Mouse (Mus musculus): ENCODE measurements around the gene Phactr1.
A peak's percentile ranks its signal among the peaks of the same experiment; 100 is the strongest.

The Phactr1 gene

GRCm38 (mm10) chr13:43144720-43145418 lies 464.4 kb downstream of the Phactr1 start:
- no peak for DNase-seq

DNA sequence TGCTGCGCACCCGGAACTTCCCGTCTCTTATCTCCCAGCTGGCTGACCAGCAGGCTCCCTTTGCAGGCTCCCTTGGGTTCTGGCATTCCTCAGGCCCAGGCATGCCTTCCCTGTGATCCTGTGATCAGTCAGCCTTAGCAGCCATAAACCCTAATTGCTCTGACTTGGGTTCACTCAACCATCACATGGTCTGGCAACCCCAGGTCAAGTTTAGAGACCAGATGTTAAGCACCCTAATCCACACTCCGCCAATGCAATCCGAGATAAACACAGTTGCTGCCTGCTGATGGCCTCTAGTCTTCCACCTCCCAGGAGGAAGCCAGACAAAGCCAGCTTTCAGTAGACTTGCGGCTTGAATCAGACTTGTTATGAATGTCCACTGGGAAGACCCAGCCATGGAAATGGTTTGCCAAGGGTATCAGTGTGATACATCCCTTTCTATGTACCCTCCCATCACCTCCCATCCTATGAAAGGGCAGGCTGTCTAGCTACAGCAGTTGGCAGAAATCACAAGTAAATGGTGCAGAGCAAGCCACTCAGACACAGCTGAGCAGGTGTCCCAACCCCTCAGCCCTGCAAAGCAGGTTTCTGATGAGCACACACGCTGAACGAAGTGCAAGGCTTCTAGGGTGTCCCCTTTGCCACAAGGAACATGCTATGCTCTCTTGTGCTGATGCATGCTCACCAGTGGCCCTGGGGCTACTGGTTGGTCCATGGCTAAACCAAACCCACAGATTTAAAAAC lies 466.3 kb downstream of the Phactr1 start:
- DNase-seq = no peak

- no peak for DNase-seq
These were observed 468.3 kb downstream of the Phactr1 start for GRCm38 (mm10) chr13:43148692-43149091.

DNA sequence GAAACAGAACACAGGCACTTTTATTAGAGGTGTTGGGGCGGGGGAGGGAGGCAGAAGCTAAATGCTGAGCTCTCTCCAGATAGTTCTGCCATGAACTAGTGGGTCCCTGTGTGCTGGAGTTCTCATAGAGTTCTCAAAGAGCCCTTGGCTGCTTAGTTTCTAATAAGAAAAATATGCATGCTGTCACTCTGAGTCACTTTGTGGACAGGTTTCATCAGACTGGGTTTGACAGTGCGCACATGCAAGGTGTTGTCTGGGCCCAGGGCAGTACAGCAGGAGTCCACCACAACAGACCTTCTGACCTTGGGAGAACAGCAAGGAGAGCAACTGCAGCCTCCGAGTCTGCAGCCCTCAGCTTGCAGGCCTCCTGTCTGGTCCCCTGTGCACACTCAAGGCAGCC lies 469.2 kb downstream of the Phactr1 start:
- no peak for DNase-seq

GRCm38 (mm10) chr13:43152005-43152520 lies 471.6 kb downstream of the Phactr1 start:
- DNase-seq = no peak

- DNase-seq = no peak
These were observed 476.9 kb downstream of the Phactr1 start for GRCm38 (mm10) chr13:43157370-43157769.

GRCm38 (mm10) chr13:43158281-43158680 lies 477.9 kb downstream of the Phactr1 start:
- DNase-seq = no peak

DNA sequence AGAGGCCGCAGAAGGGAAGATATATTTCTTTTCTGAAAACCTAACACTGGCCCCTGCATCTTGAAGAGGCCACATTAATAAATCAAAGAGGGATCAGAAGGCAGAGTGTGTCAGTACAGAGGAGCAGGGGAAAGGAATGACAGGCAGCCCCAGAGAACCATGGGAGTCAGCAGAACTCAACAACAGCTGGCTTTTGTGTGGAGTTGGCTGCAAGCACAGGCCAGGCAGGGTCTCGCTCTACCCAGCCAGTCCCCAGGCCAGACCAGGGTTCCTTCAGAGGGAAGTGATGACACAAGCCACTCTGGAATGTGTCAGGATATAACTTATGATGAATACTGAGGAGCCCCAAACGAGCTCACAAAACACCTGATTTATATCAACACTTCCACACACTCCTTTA lies 479.0 kb downstream of the Phactr1 start:
- DNase-seq = peak; percentile 39

- DNase-seq = no peak
These were observed 487.3 kb downstream of the Phactr1 start for GRCm38 (mm10) chr13:43167721-43168120.

DNA sequence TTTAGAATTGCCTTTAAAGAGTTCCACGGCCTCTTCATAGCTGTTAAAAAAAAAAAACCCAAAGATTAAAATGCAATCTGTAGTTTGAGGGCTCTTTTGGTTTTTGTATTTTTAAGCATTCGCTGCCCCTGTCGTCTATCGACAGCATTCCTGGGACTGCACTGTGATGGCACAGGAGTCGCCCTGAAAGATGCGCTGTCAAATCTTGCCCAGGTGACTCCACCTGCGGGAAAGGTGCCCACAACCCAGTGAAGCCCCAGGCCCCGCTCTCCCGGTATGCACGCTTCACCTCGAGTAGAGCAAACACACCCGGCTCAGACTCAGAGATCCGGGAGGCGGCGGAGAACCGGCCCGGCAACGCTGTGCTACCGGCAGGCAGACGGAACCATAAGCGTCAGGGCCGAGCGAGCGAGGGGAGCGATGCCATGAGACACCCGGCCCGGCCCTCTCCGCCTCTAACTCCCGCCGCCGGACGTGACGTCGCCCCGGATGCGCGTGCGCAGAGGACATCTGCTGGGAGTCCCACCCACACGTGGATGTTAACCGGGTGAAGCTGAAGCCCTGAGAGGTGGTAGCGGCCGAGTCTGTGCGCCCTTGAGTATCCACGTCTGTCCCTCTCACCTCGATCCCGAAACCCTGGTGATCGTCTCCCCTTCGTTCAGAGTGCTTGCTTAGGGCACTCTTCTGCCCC lies 490.7 kb downstream of the Phactr1 start, which contains the start of gene Tbc1d7:
Gene Tbc1d7 (minus strand): TSS at position 482 of the 691 bp plus-strand sequence.
- peak; percentile 98 for DNase-seq

GRCm38 (mm10) chr13:43172036-43172713 lies 491.8 kb downstream of the Phactr1 start:
- DNase-seq = peak; percentile 45

DNA sequence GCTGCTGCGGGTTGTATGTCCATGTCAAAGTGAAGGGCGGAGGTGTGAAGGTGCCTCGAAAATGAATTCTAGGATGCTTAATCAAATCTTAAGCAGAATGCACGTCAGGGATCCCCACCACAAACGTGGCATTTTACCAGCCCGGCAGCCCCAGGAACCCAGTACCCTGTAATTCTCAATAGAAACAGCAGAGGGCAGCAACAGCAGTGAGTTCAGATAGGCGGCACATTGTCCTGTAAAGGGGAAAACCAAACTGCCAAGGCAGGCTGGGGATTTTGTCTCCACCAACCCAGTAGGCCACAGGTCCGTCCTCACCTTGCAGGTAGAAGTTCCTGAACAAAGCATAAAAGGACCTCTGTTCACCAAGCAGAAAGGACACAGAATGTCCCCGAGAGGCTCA lies 492.8 kb downstream of the Phactr1 start:
- peak; percentile 83 for DNase-seq

DNA sequence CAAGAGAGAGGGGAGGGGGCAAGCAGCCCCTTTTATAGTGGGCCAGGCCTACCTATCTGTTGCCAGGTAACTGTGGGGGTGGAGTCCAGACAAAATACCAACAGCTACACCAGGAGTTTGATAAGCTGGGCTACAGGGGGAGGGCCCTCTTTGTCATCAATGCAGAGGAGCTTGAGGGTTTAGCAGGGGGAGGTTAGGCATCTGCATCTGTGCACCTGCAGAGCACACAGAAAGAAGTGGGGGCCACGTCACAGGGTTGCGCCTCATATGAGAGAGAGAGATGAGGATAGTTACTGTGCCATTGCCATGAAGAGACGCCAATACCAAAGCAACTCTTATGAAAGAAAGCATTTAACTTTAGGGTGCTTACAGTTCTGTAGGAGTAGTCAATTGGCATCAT lies 496.3 kb downstream of the Phactr1 start:
- no peak for DNase-seq

DNA sequence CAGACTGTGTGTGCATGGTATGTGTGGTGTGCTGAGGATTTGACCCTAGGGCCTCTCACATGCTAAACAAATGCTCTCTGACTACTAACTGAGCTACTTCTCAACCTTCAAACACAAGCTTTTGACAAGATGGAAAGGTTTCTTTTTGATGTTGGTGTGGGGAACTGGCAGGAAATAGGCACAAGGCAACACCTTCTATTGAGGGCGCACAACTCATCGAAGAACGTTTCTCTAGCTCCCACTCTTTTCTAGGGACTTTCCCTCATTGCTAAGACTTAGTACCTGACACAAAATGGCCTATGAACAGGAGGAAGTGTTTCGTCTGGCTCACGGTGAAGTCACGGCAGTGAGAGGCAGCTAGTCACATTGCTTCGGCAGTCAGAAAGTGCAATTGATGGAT lies 496.9 kb downstream of the Phactr1 start:
- no peak for DNase-seq

DNA sequence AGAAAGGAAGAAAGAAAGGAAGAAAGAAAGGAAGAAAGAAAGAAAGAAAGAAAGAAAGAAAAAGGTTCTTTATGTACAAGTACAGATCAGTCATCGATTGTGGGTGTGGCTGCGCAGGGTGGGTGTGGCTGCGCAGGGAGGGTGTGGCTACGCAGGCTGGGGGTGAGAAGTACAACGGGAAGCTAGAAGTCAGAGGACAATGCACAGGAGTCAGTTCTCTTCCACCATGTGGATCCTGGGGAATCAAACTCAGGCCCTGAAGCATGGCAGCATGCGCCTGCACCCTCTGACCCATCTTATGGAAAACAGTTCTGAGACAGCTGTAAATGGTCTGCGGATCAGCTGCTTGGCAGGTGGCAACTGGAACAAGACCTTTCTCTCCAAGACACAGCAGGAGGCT lies 500.7 kb downstream of the Phactr1 start:
- no peak for DNase-seq

GRCm38 (mm10) chr13:43182465-43183201 lies 502.2 kb downstream of the Phactr1 start:
- DNase-seq = peak; percentile 92

DNA sequence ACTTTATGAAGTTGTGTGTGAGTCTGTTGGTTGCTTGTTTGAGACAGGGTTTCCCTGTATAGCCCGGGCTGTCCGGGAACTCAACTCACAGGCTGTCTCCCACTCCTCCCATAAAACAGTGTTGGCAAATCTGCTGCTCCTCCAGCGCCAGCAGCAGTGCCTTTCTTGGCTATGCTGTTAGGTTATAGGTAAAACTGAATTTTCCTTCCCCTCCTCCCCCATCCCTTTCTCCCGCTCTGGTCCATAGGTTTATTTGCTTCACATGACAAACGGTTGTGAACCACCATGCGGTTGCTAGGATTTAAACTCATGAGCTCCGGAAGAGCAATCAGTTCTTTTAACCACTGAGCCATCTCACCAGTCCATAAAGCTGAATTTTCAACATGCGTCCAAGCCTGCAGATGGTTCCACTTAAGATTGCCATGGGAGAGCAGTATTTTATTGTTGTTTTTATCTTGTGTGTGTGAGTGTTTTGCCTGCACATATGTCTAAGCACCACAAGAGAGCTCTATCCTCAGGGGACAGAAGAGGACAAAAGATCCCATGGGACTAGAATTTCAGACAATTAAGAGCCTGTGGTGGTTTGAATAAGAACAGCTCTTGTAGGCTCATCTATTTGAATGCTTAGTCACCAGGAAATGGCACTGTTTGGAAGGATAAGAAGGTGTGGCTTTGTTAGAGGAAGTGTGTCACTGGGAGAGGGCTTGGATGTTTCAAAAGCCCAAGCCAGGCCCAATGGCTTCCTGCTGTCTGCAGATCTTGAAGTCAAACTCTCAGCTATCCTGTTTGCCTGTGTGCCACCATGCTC lies 503.0 kb downstream of the Phactr1 start:
- DNase-seq = peak; percentile 22

DNA sequence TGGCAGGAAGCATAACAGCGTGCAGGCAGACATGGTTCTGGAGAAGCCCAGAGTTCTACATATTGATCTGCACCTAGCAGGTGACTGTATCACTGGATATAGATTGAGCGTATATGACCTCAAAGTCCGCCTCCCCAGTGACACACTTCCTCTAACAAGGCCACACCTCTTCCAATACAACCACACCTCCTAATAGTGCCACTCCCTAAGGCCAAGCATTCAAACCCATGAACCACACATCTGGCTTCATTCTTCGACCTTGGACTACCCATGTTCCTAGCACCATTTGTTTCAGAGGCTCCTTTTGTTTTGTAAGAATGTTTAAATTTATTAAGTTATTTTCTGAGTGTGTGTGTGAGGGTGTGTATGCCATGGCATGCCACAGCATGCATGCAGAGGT lies 507.3 kb downstream of the Phactr1 start:
- no peak for DNase-seq

Data from embryo, embryonic 11 days (tissue).